Mouse (Mus musculus): ENCODE results near the gene Fxyd4.

DNA sequence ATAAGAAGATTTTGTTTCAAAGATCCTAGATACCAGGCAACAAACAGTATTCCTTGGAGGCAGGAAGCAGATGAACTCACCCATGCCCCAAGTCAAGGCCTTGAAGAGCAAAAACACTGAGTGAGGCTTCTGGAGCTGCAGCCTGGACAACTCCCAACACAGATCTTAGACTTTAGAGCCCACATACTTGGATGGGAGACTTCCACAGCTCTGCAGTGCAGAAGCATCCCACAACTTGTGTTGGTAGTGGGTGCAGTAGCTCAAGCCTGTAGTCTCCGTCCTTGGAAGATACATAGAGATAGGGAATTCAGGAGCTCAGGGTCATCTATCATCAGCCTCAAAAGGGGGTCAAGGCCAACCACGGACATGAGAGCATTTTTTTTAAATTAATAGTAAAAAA lies 51.5 kb downstream of the Fxyd4 start:
- TF ChIP-seq CTCF (IDR thresholded peaks at IDR 0.05; ENCODE audit: low read depth) (no peak), EP300 (IDR thresholded peaks at IDR 0.05; ENCODE audit: low read depth) (no peak)

All from liver, embryonic 14.5 days (tissue).